Mouse (Mus musculus): ENCODE data around the gene Magi2.

Magi2 gene

DNA sequence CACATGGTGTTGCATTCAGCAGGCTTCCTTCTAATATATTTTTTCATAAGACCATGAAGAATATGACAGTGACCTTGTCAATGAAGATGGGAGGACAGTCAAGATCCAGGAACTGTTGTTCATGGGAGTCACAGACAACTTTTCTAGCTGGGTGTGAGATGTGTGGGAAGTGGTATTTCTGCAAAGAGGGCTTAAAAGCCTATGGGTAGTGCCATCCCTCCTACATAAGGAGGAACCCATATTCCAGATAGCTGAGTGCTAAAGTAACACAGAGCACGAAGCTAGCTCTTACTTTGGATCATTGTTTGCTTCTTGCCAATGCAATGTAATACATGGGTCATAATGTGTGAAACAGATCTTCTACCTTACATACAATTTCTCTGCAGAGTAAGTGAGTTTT, 1146.8 kb downstream of the Magi2 start:
- DNase-seq (ENCODE audit: low read depth), result no peak

DNA sequence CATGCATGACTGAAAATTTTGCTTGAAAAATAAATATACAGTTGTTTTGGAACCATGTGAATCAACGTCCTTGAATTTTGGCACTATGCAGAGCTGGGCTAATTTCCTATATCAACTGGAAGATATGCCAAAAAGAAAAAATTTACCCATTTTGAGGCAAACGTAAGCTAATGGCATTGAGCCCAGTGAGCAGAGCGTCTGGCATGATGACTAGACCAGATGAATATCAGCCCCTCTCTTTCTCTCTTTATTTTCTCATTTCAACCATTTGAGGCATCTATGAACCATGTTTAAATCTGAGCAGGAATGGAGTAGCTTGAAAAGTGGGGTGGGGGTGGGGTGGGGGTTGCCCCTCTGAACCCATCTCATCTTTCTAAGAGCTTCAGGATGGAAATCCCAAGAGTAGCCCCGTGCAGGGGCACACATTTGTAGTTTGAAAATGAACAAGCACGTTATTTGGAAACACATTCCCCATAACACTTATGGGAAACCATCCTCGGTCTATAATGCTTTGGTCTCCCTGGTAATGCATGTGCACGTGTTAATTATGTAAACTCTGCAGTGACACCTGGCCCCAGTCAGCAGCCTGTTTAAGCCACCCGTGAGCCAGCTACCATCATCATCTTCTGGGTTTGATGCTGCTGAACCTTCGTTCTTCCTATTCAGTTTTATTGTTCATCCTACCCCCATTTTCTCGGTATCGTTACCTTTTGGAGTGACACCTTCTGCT, 1151.4 kb downstream of the Magi2 start:
- DNase-seq (ENCODE audit: low read depth), result no peak

DNA sequence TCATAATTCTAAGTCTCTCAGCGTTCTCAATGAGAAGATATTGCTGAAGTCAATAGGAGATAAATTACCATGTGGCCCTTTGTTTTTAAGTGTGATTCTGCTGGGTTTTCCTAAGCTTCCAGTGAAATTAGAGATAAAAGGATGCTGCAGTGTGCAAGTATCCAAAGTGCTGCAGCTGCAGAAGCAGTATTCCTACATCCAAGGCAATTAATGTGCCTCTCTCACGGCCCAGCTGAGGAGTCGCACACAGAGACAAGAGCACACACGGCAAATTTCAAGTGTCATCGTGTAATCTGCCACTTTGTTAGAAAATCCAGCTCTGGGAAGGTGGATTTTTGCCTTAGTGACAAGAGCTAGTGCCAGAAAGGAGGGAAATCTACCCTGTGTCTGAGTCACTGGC, 1177.7 kb downstream of the Magi2 start:
- no peak for DNase-seq (ENCODE audit: low read depth)

DNA sequence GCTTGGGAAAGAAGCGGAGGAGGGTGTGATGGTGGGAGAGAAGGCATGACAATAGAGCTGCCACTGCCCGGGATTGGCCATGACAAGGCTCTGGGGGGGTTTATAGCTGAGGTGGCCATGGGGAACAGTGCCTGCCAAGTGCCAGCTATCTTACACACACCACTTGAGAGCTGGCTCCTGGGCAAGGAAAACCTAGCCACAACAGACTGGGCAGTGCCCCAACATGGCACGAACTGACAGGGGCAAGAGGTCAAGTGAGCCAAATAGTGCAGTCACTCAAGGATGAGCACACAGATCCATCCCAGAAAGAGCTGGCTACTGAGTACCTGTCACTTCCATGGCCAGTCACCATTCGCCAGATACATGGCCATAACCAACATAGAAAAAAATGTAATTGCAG, 1179.8 kb downstream of the Magi2 start:
- DNase-seq (ENCODE audit: low read depth), result no peak

DNA sequence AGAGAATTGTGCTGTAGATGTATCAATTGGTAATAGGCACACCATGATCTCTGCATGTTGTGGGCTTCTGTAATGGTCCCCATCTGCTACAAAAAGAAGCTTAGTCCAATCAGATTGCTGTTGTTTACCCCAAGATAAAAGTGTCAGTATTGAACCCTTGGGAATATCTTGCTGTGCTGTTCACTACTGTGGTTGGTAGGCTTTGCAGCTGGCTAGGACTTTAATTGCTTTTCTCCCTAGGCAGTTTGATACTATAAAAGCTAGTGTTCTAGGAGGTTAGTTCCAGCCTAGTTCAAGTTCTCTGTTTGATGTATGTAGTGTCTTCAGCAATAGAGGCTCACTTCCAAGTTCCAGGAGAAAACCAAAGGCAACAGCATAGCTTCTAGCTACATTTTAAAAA, 1188.5 kb downstream of the Magi2 start:
- no peak for DNase-seq (ENCODE audit: low read depth)

DNA sequence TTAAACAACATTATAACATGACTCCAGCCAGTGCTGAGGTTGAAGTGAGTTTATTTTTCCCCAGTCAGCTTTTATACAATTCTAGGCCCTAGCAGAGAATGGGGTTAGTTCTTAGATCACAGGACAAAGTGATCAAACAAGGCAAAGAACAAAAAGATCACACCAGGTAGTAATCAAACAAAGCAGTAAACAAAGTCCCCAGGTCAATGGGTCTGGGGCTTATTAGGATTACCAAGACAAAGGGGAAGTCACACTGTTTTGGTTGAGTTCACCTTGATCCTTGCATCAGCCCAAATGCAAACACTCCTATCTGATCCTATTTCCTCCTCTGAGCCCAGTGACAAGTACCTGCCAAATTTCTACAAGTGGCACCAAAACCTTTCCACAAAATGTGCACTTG, 1190.5 kb downstream of the Magi2 start:
- DNase-seq (ENCODE audit: low read depth), result no peak

DNA sequence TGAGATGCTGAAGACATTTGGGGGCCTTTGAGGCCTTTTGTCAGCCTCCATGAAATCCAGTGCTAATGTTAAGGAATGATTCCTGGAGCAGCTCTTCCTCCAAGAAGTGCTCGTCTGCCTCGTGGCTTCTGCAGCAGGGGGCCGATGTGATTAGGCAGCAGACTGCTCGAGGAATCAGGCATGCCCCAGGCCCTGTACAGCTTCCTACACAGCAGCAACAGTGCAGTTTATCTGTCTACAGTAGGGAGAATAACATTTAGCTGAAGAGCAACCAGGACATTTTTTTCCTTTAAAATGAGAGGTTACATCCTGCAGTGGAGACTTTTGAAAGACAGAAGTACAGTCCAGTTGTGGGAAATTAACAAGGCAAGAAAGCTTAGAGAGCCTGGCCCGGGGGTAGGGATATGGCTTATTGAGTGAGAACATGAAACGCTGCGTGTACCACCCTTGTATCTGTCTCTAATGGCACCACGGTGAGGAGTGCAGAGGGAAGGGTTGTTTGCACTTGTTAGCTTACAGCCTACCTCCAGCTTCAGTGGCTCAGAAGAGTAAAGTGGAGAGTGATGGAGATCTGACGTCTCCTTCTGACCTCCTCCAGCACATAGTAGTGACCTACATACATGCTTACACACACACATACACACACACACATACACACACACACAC, 1205.4 kb downstream of the Magi2 start:
- DNase-seq (ENCODE audit: low read depth), result no peak

DNA sequence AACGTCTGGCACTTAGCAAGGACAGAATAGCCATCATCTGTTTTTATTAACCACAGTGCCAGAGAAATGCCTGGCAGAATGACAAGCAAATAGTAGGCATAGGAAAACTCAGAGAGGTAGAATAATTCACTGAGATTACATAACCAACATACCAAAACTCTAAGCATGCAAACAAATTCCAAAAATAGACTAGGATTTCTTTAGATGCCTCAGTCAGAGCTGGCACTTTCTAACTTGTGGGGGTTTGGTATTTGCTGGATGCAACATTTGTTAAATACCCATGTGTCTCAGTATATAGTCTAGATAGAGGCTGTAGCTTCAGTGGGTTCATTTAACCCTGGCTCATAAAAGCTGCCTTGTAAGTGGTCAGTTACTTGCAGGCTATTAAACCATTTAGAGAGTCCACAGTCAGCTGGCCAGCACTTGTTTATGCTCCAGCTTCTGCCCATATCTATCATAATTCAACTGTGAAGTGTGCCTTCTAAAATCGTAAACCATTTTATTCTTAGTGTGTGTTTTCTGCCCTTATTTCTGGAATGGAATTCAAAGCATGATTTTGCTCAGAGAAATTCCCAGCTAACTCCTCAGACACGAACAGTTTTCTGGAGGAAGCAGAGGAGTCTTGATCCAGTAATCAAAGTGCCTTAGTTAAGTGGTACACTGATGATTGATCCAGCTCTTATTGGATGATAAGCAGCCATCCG, 1219.8 kb downstream of the Magi2 start:
- DNase-seq (ENCODE audit: low read depth), result no peak

DNA sequence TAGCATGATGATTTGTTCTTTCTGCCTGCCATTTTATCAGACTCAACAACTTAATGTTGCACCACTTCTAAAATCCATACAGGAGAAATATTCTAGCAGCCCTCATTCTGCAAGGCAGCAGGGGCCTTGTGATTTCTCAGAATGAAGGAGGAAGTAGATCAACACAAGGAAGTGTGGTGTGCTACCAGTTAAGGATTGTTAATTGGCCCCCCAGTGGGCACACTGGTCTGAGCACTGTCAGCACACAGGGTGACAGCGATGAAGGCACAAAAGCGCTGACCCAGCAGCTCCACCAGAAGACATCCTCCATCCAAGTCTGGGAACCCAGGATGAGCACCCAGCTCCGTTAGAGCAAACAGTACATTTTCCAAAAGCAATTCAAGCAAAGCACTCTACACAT, 1229.3 kb downstream of the Magi2 start:
- DNase-seq (ENCODE audit: low read depth), result no peak

DNA sequence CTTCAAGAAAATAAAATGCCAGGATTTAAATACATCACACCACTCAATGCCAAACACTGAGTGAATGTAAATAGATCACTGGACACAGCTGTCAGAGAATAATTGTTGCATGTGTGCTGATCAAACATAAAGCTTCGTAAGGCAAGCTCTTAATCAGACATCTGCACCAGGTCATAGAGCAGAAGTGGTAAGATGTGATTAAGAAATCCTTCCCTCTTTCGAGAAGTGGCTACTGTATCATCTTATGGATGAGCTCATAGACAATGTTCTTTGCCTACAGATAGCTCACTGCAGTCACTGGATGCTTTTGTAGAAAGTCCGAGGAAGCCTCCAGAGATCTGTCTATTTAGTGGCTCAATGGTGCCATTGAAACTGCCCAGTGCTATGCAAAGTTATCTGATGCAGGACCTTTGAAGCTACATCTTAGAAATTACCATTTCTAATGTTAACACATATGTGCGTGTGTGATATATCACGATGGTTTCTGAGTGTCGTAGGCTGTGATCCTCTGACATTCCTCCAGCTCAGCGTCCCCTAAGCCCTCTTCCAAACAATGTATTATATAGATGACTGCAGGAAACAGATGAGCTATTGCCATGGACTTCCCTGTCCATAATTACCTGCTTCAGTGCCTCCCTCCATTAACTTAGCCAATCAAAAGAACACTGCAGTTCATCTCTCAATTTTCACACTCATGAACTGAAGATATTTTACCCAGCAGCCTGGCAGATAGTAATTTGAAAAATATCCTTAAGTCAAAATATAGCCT, 1231.1 kb downstream of the Magi2 start:
- DNase-seq (ENCODE audit: low read depth), result no peak

DNA sequence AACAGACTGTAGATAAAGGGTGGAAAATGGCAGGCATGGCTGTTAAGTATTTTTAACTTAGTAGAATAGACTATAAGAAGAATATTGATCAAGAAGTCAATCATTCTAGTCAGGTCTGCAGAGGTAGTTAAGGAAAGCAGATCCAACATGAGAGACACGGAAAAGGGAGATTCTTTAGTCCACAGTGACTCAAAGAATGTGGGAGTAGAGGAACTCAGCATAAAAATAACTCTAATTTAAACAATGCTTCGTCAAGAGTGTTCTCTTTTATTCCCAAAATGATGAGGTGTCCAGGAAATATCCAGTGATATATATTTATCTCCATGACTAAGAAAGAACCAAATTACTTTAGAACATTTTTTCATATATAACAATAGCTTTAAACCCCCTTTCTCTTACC, 1234.9 kb downstream of the Magi2 start:
- no peak for DNase-seq (ENCODE audit: low read depth)

DNA sequence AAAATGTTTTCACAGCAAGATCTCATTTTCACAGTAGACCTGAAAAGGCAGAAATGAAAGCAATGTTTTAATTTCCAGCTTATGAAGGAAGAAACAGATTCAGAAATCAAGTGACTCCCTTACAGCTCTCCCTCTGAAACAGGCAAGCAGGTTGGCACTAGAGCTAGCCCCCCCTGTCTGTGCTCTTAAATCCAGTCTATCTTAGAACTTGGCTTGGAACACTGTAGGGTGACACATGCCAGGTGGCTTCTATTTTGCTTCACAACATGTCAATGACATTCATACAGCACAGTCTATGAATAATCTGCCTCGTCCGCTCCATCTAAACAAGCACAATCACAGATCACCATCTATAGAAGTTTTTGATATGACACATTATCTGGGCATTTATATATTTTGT, 1235.5 kb downstream of the Magi2 start:
- no peak for DNase-seq (ENCODE audit: low read depth)

DNA sequence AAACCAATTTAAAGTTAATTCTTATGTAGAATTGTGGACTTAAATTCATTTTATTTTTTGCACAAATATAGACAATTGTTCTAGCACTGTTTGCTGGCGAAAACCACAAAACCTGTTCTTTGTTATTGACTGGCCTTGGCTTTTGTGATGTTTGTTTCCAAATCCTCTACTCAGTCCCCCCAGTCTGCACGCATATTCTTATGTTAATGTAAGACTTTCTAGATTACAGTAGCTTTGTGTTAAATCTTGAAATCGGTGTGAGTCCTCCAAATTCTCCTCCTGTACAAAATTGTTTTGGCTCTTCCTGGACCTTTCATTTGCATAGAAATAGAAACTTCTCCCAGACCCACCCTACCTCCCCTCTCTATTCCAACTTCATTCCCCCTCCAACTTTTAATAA, 1242.9 kb downstream of the Magi2 start:
- DNase-seq (ENCODE audit: low read depth), result no peak

DNA sequence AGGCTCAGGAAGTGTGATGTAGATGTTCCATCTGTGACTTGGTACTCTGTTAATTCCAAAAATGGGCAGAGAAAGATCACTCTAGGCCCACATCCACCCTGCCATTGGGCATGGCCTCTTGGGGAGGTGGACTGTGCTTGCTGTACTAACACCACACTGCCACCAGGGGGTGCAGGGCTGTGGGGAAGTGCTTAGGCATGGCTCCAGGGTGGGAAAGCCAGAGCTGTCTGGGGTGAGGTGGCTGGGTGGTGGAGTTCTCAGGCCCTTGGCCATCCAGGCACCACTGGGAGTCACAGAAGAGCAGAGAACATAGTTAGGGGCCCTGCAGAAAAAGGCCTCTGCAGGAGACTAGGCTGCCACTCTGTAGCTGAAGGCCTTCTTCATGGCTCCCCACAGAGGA, 1243.6 kb downstream of the Magi2 start:
- peak; percentile 12 for DNase-seq (ENCODE audit: low read depth)

DNA sequence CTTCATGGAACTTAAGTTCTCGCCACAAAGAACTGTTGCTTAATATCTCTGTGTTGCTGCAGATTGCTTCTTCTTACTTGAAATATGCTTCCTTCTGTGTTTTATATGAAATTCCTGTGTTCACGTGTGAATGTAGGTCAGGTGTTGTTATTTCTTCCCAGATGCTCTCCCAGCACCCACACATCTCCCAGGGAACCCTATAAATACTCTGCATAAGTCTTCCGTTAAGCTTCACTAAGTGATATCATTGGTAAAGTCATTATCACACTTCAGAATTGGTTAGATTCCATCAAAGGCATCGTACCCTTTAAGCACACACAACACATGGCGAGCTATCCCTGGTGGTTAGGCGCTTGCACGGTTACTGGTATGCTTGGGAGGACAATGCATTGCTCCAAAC, 1257.7 kb downstream of the Magi2 start:
- no peak for DNase-seq (ENCODE audit: low read depth)

DNA sequence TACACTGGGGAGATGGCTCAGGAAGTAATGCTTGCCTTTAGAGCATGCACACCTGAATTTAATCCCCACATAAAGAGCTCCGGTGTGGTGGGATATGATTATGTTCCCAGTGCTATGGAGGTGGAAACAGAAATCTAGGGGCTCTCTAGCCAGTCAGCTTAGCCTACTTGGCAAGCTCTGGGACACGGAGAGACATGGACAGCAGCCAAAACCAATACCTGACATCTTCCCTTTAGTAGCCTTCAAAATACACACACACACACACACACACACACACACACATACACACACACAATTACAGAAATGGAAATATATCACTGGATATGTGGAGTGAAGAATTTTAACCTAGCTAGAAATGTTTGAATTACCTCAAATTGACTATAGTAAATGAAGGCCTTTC, 1265.1 kb downstream of the Magi2 start:
- no peak for DNase-seq (ENCODE audit: low read depth)

DNA sequence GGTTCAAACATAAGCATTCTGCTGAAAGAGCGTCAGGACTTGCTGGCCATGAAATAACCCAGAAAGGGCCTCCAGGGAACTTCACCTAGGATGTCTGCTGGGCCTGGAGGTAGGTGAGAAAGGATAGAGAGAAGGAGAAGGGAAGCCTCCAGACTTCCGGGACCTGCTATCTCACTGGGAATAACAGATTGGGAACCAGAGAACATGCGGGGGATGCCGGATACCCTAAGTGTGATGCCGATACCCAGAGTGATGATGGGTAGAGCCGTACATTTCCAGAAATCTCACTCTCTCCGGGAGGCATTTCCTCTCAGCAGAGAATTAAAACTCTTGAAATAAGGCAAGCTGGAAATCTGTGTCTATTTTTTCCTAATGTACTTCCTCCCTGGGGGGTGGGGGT, 1265.8 kb downstream of the Magi2 start:
- no peak for DNase-seq (ENCODE audit: low read depth)

DNA sequence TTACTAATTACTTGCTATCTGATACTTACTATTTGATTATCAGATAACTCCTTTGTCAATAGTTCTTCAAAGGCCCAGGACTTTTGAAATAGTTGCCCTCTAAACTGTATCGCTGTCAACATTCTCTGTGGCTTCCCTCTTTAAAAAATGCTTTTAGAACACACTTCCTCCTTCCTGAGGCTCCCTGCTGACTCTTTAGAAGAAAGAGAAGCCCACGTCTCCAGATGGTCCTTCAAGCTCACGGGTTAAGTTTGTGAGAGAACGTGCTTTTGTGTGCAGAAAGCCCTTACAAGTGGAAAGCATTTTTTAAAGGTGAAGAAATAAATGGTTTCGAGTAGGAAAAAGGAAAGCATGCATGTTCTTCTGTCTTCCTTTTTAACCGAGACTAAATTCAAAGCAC, 1267.2 kb downstream of the Magi2 start:
- DNase-seq (ENCODE audit: low read depth), result no peak

DNA sequence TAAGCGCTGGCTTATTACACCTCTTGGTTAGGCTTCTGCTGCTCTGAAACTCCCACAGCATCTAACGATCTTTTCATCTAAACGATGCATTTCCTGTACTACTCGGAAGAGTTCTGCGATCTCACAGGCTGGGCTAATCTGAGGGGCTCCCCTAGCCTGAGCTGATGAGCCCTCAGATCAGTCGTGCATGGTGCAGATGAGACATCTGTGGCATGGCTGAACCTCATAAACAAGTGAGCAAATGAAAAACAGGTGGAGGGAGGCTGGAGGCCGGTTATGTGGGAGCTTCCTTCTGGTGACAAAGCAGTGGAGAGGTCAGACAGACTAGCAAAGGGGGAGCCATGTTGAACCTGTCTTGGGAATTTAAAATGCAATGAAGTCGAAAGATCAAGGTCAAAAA, 1270.1 kb downstream of the Magi2 start:
- DNase-seq (ENCODE audit: low read depth), result no peak

DNA sequence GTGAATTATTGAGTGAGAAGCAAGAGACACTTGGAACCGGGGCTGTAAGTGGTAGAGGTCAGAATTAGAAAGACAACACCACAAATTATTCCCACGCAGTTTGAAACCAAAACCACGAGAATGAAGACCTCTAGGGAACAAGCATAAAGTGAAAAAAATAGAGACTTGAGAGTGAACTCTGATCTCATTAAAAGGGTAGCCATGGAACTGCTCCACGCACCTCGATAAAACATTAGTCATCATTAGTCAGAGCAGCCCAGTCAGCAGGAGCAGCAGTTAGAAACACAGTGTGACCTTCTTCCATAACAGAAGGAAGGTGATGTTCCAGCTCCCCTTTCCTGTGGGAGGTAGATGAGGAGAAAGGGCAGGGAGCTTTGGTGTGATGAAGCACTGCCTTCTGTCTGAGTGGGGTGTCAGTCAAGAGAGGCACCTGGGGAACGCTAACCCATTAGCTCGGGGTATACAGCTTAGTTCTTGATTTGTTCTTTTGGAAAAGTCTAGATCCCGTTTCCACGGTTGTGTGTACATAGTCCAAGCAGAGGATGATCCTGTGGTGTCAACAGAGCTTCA, 1272.3 kb downstream of the Magi2 start:
- DNase-seq (ENCODE audit: low read depth), result no peak

DNA sequence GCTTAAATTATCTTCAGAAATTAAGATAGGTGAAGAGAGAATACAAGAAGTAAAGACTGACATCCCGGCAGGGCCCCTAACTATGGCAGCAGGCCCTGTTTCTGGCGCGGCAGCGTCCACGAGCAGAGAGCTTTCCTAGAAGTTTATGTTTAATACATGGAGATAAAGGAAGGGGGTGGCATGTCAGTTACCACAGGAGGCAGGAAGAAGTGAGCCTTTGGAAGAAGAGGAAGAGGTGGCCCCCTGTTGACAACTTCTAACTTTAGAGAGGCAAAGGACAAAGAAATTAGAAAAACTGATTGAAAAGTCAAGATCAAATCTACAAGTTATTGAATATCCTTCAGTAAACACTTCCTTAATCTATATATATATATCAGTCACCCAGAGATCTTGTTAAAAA, 1281.8 kb downstream of the Magi2 start:
- no peak for DNase-seq (ENCODE audit: low read depth)

DNA sequence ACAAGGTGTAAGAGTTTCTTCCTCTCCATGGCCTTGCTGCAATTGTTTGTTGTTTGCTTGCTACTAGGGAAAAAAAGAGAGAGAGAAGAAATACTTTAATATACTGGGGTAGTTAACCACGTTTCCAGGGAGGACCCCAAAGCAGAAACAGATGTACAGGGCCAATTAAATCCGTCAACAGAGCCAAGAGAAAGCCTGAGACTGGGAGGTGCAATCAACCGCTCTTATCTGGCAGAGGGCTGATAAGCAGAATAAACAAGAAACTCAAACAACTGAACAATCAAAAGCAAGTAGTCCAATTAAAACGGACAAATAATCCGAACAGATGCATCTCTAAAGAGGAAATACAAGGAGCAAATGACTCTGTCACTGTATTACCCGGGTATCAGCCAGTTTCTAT, 1282.8 kb downstream of the Magi2 start:
- no peak for DNase-seq (ENCODE audit: low read depth)
